Mouse (Mus musculus) MEL (cell line): Measurements from ENCODE around the gene Ralb. TPM values are rescaled to one million over a fixed set of nuclear protein-coding genes. Genes with fewer than 3 reads are reported as not detected.

Source experiments
- DNase-seq: peaks from one replicate; pipeline ENCODE4 v3.0.0; 2011; ENCODE audit warnings: low read depth, low spot score
- H3K27ac ChIP-seq: 2 replicates; pipeline ENCODE4 v1.5.1; 2012; ENCODE audit warnings: low read depth, mild to moderate bottlenecking, control low read depth, low read length, moderate library complexity; ENCODE audit not compliant: control insufficient read depth
- H3K27me3 ChIP-seq, 2 experiments: fragments of 150-350 bp in 1 of 2; sonication (generic) in 1 of 2; 2 replicates each; pipeline ENCODE4 v1.6.1; 2012; ENCODE audit warnings: low read length in 2 of 2, mild to moderate bottlenecking in 2 of 2, improper control_type of control experiment in 1 of 2, moderate library complexity in 1 of 2; ENCODE audit not compliant: insufficient read depth in 2 of 2, control insufficient read depth in 1 of 2
- H3K36me3 ChIP-seq, 2 experiments: 2 replicates each; pipeline ENCODE4 v1.6.1; 2012 to 2014; ENCODE audit warnings: low read length in 2 of 2, improper control_type of control experiment in 1 of 2, inconsistent platforms in 1 of 2, mild to moderate bottlenecking in 1 of 2; ENCODE audit not compliant: insufficient read depth in 2 of 2, control insufficient read depth in 1 of 2
- H3K4me1 ChIP-seq, 2 experiments: fragments of 150-350 bp in 1 of 2; sonication (generic) in 1 of 2; 2 replicates each; pipeline ENCODE4 v1.6.1; 2012; ENCODE audit warnings: low read length in 2 of 2, improper control_type of control experiment in 1 of 2, mild to moderate bottlenecking in 1 of 2; ENCODE audit not compliant: insufficient read depth in 2 of 2, control insufficient read depth in 1 of 2
- H3K4me3 ChIP-seq, 2 experiments: fragments of 150-350 bp in 1 of 2; sonication (generic) in 1 of 2; 2 replicates each; pipeline ENCODE4 v1.5.1; 2012; ENCODE audit warnings: low read depth in 2 of 2, low read length in 2 of 2, mild to moderate bottlenecking in 2 of 2, moderate library complexity in 2 of 2, control low read depth in 1 of 2, improper control_type of control experiment in 1 of 2; ENCODE audit not compliant: control insufficient read depth in 1 of 2, insufficient read depth in 1 of 2
- H3K79me2 ChIP-seq: 2 replicates; pipeline ENCODE4 v1.6.1; 2012; ENCODE audit warnings: mild to moderate bottlenecking, low read length, moderate library complexity; ENCODE audit not compliant: control insufficient read depth, poor library complexity, insufficient read depth
- H3K9ac ChIP-seq: 2 replicates; pipeline ENCODE4 v1.6.1; 2012; ENCODE audit warnings: low read depth, mild to moderate bottlenecking, control low read depth, low read length, moderate library complexity; ENCODE audit not compliant: control insufficient read depth, poor library complexity, severe bottlenecking
- H3K9me3 ChIP-seq: fragments of 150-350 bp; sonication (generic); replicated peaks from 2 replicates; pipeline ENCODE4 v1.6.1; 2012; ENCODE audit warnings: mild to moderate bottlenecking, low read length, improper control_type of control experiment, moderate library complexity; ENCODE audit not compliant: insufficient read depth
- CHD2 ChIP-seq: IDR thresholded peaks from 2 replicates; pipeline ENCODE4 v1.6.1; 2011; ENCODE audit warnings: low read length, improper control_type of control experiment
- E2F4 ChIP-seq: IDR thresholded peaks from 2 replicates; pipeline ENCODE4 v1.6.1; 2011; ENCODE audit warnings: low read depth, low read length, improper control_type of control experiment, borderline replicate concordance
- ELF1 ChIP-seq: IDR thresholded peaks from 2 replicates; pipeline ENCODE4 v1.6.1; 2014; ENCODE audit warnings: low read depth, mild to moderate bottlenecking, inconsistent platforms, low read length, improper control_type of control experiment, moderate library complexity
- ETS1 ChIP-seq: IDR thresholded peaks from 2 replicates; pipeline ENCODE4 v1.6.1; 2012; ENCODE audit warnings: low read depth, mild to moderate bottlenecking, inconsistent platforms, low read length, improper control_type of control experiment, moderate library complexity
- GABPA ChIP-seq: IDR thresholded peaks from 2 replicates; pipeline ENCODE4 v1.6.1; 2012; ENCODE audit warnings: low read depth, mild to moderate bottlenecking, inconsistent platforms, low read length, improper control_type of control experiment, moderate library complexity
- GATA1 ChIP-seq: IDR thresholded peaks from 2 replicates; pipeline ENCODE4 v1.6.1; 2011; ENCODE audit warnings: low read depth, low read length, improper control_type of control experiment
- JUND ChIP-seq: IDR thresholded peaks from 2 replicates; pipeline ENCODE4 v1.6.1; 2011; ENCODE audit warnings: low read depth, mild to moderate bottlenecking, improper control_type of control experiment, low read length
- KAT2A ChIP-seq: conservative IDR thresholded peaks from 2 replicates; pipeline ENCODE4 v1.6.1; 2012; ENCODE audit warnings: low read depth, low read length, improper control_type of control experiment, inconsistent platforms
- MAFK ChIP-seq: IDR thresholded peaks from 2 replicates; pipeline ENCODE4 v1.6.1; 2011; ENCODE audit warnings: low read depth, mild to moderate bottlenecking, low read length, improper control_type of control experiment, borderline replicate concordance
- MAX ChIP-seq: IDR thresholded peaks from 2 replicates; pipeline ENCODE4 v1.6.1; 2011; ENCODE audit warnings: low read length, improper control_type of control experiment
- MAZ ChIP-seq: IDR thresholded peaks from 2 replicates; pipeline ENCODE4 v1.6.1; 2012; ENCODE audit warnings: low read depth, mild to moderate bottlenecking, inconsistent platforms, low read length, improper control_type of control experiment
- MYB ChIP-seq: IDR thresholded peaks from 2 replicates; pipeline ENCODE4 v1.6.1; 2011; ENCODE audit warnings: mild to moderate bottlenecking, low read depth, low read length, improper control_type of control experiment
- MYC ChIP-seq: IDR thresholded peaks from 2 replicates; pipeline ENCODE4 v1.6.1; 2011; ENCODE audit warnings: low read depth, mild to moderate bottlenecking, low read length, improper control_type of control experiment, moderate library complexity
- NELFE ChIP-seq: IDR thresholded peaks from 2 replicates; pipeline ENCODE4 v1.6.1; 2011; ENCODE audit warnings: low read depth, low read length, improper control_type of control experiment
- NRF1 ChIP-seq: IDR thresholded peaks from 2 replicates; pipeline ENCODE4 v1.6.1; 2014; ENCODE audit warnings: low read depth, mild to moderate bottlenecking, inconsistent platforms, low read length, improper control_type of control experiment, moderate library complexity; ENCODE audit not compliant: poor library complexity, insufficient read depth, severe bottlenecking
- POLR2A ChIP-seq, 2 experiments: IDR thresholded peaks; 2 replicates each; pipeline ENCODE4 v1.6.1; 2011 to 2012; ENCODE audit warnings: low read length in 2 of 2, mild to moderate bottlenecking in 2 of 2, control low read depth in 1 of 2, improper control_type of control experiment in 1 of 2, low read depth in 1 of 2, moderate library complexity in 1 of 2; ENCODE audit not compliant: control insufficient read depth in 1 of 2, insufficient read depth in 1 of 2, poor library complexity in 1 of 2
- RCOR1 ChIP-seq: IDR thresholded peaks from 2 replicates; pipeline ENCODE4 v1.6.1; 2012; ENCODE audit warnings: low read depth, mild to moderate bottlenecking, inconsistent platforms, low read length, improper control_type of control experiment
- SIN3A ChIP-seq: IDR thresholded peaks from 2 replicates; pipeline ENCODE4 v1.6.1; 2012; ENCODE audit warnings: low read length, improper control_type of control experiment, inconsistent platforms
- SMC3 ChIP-seq: IDR thresholded peaks from 2 replicates; pipeline ENCODE4 v1.6.1; 2011; ENCODE audit warnings: low read depth, low read length, improper control_type of control experiment
- TAL1 ChIP-seq: IDR thresholded peaks from 2 replicates; pipeline ENCODE4 v1.6.1; 2012; ENCODE audit warnings: mild to moderate bottlenecking, inconsistent platforms, low read length, moderate library complexity, mixed read lengths
- TBP ChIP-seq: IDR thresholded peaks from 2 replicates; pipeline ENCODE4 v1.8.0; 2011; ENCODE audit warnings: low read depth, low read length, improper control_type of control experiment
- TCF12 ChIP-seq: IDR thresholded peaks from 2 replicates; pipeline ENCODE4 v1.6.1; 2014; ENCODE audit warnings: low read depth, mild to moderate bottlenecking, inconsistent platforms, low read length, improper control_type of control experiment, moderate library complexity
- UBTF ChIP-seq: IDR thresholded peaks from 2 replicates; pipeline ENCODE4 v1.6.1; 2012; ENCODE audit warnings: low read depth, mild to moderate bottlenecking, inconsistent platforms, low read length, improper control_type of control experiment, moderate library complexity, borderline replicate concordance; ENCODE audit not compliant: insufficient read depth
- USF1 ChIP-seq: IDR thresholded peaks from 2 replicates; pipeline ENCODE4 v1.6.1; 2014; ENCODE audit warnings: low read depth, mild to moderate bottlenecking, inconsistent platforms, low read length, improper control_type of control experiment, moderate library complexity
- USF2 ChIP-seq, 2 experiments: IDR thresholded peaks; 2 replicates each; pipeline ENCODE4 v1.6.1; 2011 to 2012; ENCODE audit warnings: improper control_type of control experiment in 2 of 2, low read length in 2 of 2, borderline replicate concordance in 1 of 2, inconsistent platforms in 1 of 2, low read depth in 1 of 2, mild to moderate bottlenecking in 1 of 2; ENCODE audit not compliant: insufficient read depth in 1 of 2
- ZC3H11A ChIP-seq: IDR thresholded peaks from 2 replicates; pipeline ENCODE4 v1.6.1; 2012; ENCODE audit warnings: low read depth, mild to moderate bottlenecking, inconsistent platforms, low read length, improper control_type of control experiment
- ZKSCAN1 ChIP-seq: IDR thresholded peaks from 2 replicates; pipeline ENCODE4 v1.6.1; 2012; ENCODE audit warnings: low read depth, mild to moderate bottlenecking, inconsistent platforms, low read length, improper control_type of control experiment, moderate library complexity
- ZMIZ1 ChIP-seq: IDR thresholded peaks from 2 replicates; pipeline ENCODE4 v1.6.1; 2012; ENCODE audit warnings: low read depth, mild to moderate bottlenecking, inconsistent platforms, low read length, improper control_type of control experiment, moderate library complexity
- ZNF384 ChIP-seq: IDR thresholded peaks from 2 replicates; pipeline ENCODE4 v1.6.1; 2012; ENCODE audit warnings: low read depth, mild to moderate bottlenecking, inconsistent platforms, low read length, improper control_type of control experiment
- polyA plus RNA-seq, 2 experiments: library from polyadenylated mRNA; stranded (reverse) in 1 of 2; unstranded in 1 of 2; fragments of >175 nt in 1 of 2; fragments of >200 nt in 1 of 2; gene quantifications; 2 replicates each; pipeline versions ENCODE4 v1.2.1 to v1.2.4; 2012; ENCODE audit warnings: low replicate concordance in 2 of 2, low read depth in 1 of 2; ENCODE audit not compliant: insufficient read length in 2 of 2, insufficient read depth in 1 of 2, missing spikeins in 1 of 2
- total RNA-seq: library from RNA; depleted of rRNA; stranded (reverse); fragments of 300-350 nt; gene quantifications from 2 replicates; pipeline ENCODE4 v1.2.3, GENCODE M21; 2012

Gene Ralb
- total and polyA plus RNA-seq, 3 experiments: 28.0 to 45.1 TPM; not detected in 1

DNA sequence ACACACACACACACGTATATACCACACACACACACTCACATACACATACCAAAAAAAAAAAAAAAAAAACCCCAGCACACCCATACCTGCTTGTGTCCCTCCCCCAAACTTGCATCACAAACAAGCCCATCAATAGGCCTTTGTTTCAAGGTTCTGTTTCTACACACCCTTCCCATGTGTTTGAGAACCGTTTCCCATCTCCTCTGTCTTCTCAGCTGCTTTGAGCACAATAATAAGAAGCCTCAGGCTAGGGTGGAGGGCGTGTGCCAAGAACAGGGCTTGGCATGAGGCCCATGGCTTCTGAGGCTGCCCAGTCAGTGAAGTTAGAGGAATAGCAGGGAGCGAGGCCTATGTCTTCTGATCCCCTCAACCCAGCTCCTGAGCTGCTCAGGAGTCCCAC, 50.9 kb downstream of the Ralb start:
- DNase-seq: peak; percentile 23
- TF ChIP-seq ELF1: no peak
- no peak for TF ChIP-seq E2F4
- no peak for TF ChIP-seq ZKSCAN1
- TF ChIP-seq MAZ: no peak
- TF ChIP-seq USF2 (IDR thresholded peaks at IDR 0.05; ENCODE audit: borderline replicate concordance in 1 of 2, insufficient read depth in 1 of 2, low read depth in 1 of 2, low read length in 2 of 2): no peak
- no peak for TF ChIP-seq MAFK
- no peak for TF ChIP-seq CHD2
- no peak for TF ChIP-seq GATA1
- no peak for TF ChIP-seq MYC
- no peak for TF ChIP-seq MYB
- TF ChIP-seq UBTF: no peak
- TF ChIP-seq JUND: no peak
- TF ChIP-seq ZC3H11A: no peak
- no peak for TF ChIP-seq SIN3A
- TF ChIP-seq KAT2A: no peak
- no peak for TF ChIP-seq SMC3
- no peak for TF ChIP-seq NELFE
- TF ChIP-seq ZNF384: no peak
- TF ChIP-seq POLR2A (IDR thresholded peaks at IDR 0.05; ENCODE audit: control insufficient read depth in 1 of 2, insufficient read depth in 1 of 2, low read depth in 1 of 2, low read length in 2 of 2, poor library complexity in 1 of 2): no peak
- TF ChIP-seq TAL1: no peak
- TF ChIP-seq, all 39 proteins: peak for 0

DNA sequence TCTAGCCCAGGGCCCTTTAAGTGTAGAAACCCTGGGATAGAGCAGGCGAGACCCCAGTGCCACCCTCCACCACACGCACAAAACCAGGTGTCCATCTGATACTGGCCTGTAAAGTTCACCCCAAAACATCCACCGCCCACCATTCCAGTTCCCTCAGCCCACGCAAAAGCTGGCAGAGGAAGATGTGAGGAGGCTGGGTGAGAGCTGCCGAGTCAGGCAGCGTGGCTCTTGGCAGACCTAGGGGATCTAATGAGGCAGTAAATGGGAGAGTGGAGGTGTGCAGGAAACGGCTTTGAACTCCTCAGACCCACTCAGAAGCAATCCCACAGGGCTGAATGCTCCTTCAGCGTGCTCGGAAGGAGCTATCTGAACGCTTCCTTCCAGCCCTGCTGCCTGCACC, 53.2 kb downstream of the Ralb start:
- Histone ChIP-seq H3K27ac (no peak overlapping the region), H3K36me3 (no peaks in the 10 kb centered on the region), H3K4me3 (no peak overlapping the region), H3K79me2 (no peaks in the 10 kb centered on the region), H3K4me1 (peaks cover 0 to 10% of the 10 kb centered on the region in 2 experiments; a peak in 2 of 4 replicates), H3K9me3 (no peaks in the 10 kb centered on the region), H3K9ac (no peak overlapping the region), H3K27me3 (no peaks in the 10 kb centered on the region; a peak in 1 of 4 replicates)
- no peak for DNase-seq
- TF ChIP-seq NRF1 (no peak), ETS1 (no peak), TBP (no peak), MAX (no peak), TCF12 (no peak), RCOR1 (no peak), USF1 (no peak), KAT2A (no peak), JUND (no peak), TAL1 (no peak), GABPA (no peak), ZMIZ1 (no peak)

More for the DNA sequence above, 50.9 kb downstream of the Ralb start:
- no peak overlapping the region for H3K4me3 ChIP-seq
- H3K9ac ChIP-seq: no peak overlapping the region
- no peaks in the 10 kb centered on the region for H3K9me3 ChIP-seq
- no peak overlapping the region for H3K27ac ChIP-seq
- H3K27me3 ChIP-seq: no peaks in the 10 kb centered on the region; a peak in 1 of 4 replicates
- no peaks in the 10 kb centered on the region for H3K79me2 ChIP-seq
- no peaks in the 10 kb centered on the region for H3K36me3 ChIP-seq
- 0 out of 4 replicates have a peak, but pooled peaks cover 0 to 3% of the 10 kb centered on the region in 2 experiments for H3K4me1 ChIP-seq
